Mouse (Mus musculus) lung, postnatal 10 days (tissue): ENCODE data around the gene Lct.
"Not testable (repeated sequence)": the region's sequence is repeated elsewhere in the genome, so short reads cannot be mapped to it uniquely, and the experiment has no call there.

Experiments
- DNase-seq: peaks from one replicate; pipeline ENCODE4 v3.0.0; 2021

Lct gene

GRCm38 (mm10) chr1:128328218-128328617, at the start of gene Lct:
Lct (minus strand) TSS chr1:128328318.
- no peak for DNase-seq

- no peak for DNase-seq
These were observed 48.7 kb upstream of the Lct start for GRCm38 (mm10) chr1:128376841-128377240.

GRCm38 (mm10) chr1:128372143-128372860, 44.2 kb upstream of the Lct start:
- DNase-seq: no peak

GRCm38 (mm10) chr1:128368732-128369441, 40.8 kb upstream of the Lct start:
- peak; percentile 81 for DNase-seq

- no peak for DNase-seq
These were observed 32.5 kb upstream of the Lct start for GRCm38 (mm10) chr1:128360601-128361000.

- peak; percentile 97 for DNase-seq
These were observed 31.6 kb upstream of the Lct start, which contains the start of gene Mcm6 for GRCm38 (mm10) chr1:128359554-128360376. Mcm6 (minus strand) TSS chr1:128359664.

- peak; percentile 10 for DNase-seq
These were observed 30.9 kb upstream of the Lct start for GRCm38 (mm10) chr1:128358916-128359553.

- DNase-seq: no peak
These were observed 30.2 kb upstream of the Lct start for GRCm38 (mm10) chr1:128358276-128358675.

- no peak for DNase-seq
These were observed 29.3 kb upstream of the Lct start for GRCm38 (mm10) chr1:128357452-128357851.

- DNase-seq: no peak
These were observed 25.0 kb upstream of the Lct start for GRCm38 (mm10) chr1:128353092-128353491.

- DNase-seq: no peak
These were observed 16.1 kb upstream of the Lct start for GRCm38 (mm10) chr1:128344232-128344631.

GRCm38 (mm10) chr1:128337708-128338320, 9.7 kb upstream of the Lct start:
- DNase-seq: no peak

- no peak for DNase-seq
These were observed 2.2 kb upstream of the Lct start for GRCm38 (mm10) chr1:128330313-128330712.

GRCm38 (mm10) chr1:128327165-128327564, 953 bp downstream of the Lct start:
- no peak for DNase-seq

GRCm38 (mm10) chr1:128324776-128325175, 3.3 kb downstream of the Lct start:
- no peak for DNase-seq

GRCm38 (mm10) chr1:128323026-128323643, 5.0 kb downstream of the Lct start:
- DNase-seq: no peak

GRCm38 (mm10) chr1:128319266-128319665, 8.9 kb downstream of the Lct start:
- not testable (repeated sequence) for DNase-seq

- no peak for DNase-seq
These were observed 13.5 kb downstream of the Lct start for GRCm38 (mm10) chr1:128314665-128315064.

- no peak for DNase-seq
These were observed 19.1 kb downstream of the Lct start for GRCm38 (mm10) chr1:128309043-128309442.

GRCm38 (mm10) chr1:128303900-128304299, 24.2 kb downstream of the Lct start:
- DNase-seq: no peak

- DNase-seq: no peak
These were observed 32.2 kb downstream of the Lct start for GRCm38 (mm10) chr1:128295717-128296528.
